Mouse (Mus musculus) ovary, adult 18-20 months (tissue): Measurements from ENCODE around the gene Sf3b4.
"Not testable (repeated sequence)": the region's sequence is repeated elsewhere in the genome, so short reads cannot be mapped to it uniquely, and the experiment has no call there.

Source experiments
- DNase-seq: peaks from one replicate; pipeline ENCODE4 v3.0.0; 2022; ENCODE audit warnings: low spot score, mixed read lengths

The Sf3b4 gene

GRCm38 (mm10) chr3:96220131-96220764 lies 48.1 kb downstream of the Sf3b4 start:
- DNase-seq: not testable (repeated sequence)

- peak; percentile 88 for DNase-seq
These were observed 48.9 kb downstream of the Sf3b4 start, which contains the start of the genes Hist2h2ac and Hist2h2be for GRCm38 (mm10) chr3:96220765-96221639. Gene Hist2h2ac (minus strand): TSS chr3:96220880. Gene Hist2h2be (plus strand): TSS chr3:96221119.

GRCm38 (mm10) chr3:96221640-96222038 lies 49.5 kb downstream of the Sf3b4 start:
- DNase-seq: no peak

GRCm38 (mm10) chr3:96222774-96223173 lies 50.6 kb downstream of the Sf3b4 start:
- DNase-seq: no peak

- no peak for DNase-seq
These were observed 53.3 kb downstream of the Sf3b4 start for GRCm38 (mm10) chr3:96225421-96225820.
